Mouse (Mus musculus) forebrain, embryonic 16.5 days (tissue): ENCODE data around the gene Nacc1. TPM values are rescaled to one million over a fixed set of nuclear protein-coding genes. Genes with fewer than 3 reads are reported as not detected.
A peak's percentile ranks its signal among the peaks of the same experiment; 100 is the strongest.

ENCODE experiments used
- ATAC-seq: fragments of 200-750 bp; cut with Nextera tagmentation; 2 replicates; pipeline ENCODE4 v1.8.0; 2017; ENCODE audit warnings: mild to moderate bottlenecking, moderate library complexity
- H3K27ac ChIP-seq: fragments of 300-500 bp; sonication (generic); 2 replicates; pipeline ENCODE4 v1.5.1; 2014; ENCODE audit warnings: low read length, control low read depth
- H3K27me3 ChIP-seq: fragments of 300-500 bp; sonication (generic); replicated peaks from 2 replicates; pipeline ENCODE4 v1.6.1; 2014; ENCODE audit warnings: low read length; ENCODE audit not compliant: control insufficient read depth, insufficient read depth
- H3K36me3 ChIP-seq: fragments of 300-500 bp; sonication (generic); 2 replicates; pipeline ENCODE4 v1.6.1; 2014; ENCODE audit not compliant: control insufficient read depth, insufficient read depth
- H3K4me1 ChIP-seq: fragments of 300-500 bp; sonication (generic); replicated peaks from 2 replicates; pipeline ENCODE4 v1.6.1; 2014; ENCODE audit warnings: low read length; ENCODE audit not compliant: control insufficient read depth, insufficient read depth
- H3K4me2 ChIP-seq: fragments of 300-500 bp; sonication (generic); 2 replicates; pipeline ENCODE4 v1.6.1; 2014; ENCODE audit warnings: mild to moderate bottlenecking, low read length, control low read depth
- H3K4me3 ChIP-seq: fragments of 300-500 bp; sonication (generic); replicated peaks from 2 replicates; pipeline ENCODE4 v1.5.1; 2014; ENCODE audit warnings: mild to moderate bottlenecking, low read length, control low read depth
- H3K9ac ChIP-seq: fragments of 300-500 bp; sonication (generic); replicated peaks from 2 replicates; pipeline ENCODE4 v1.6.1; 2014; ENCODE audit warnings: low read depth, low read length, control low read depth
- H3K9me3 ChIP-seq: fragments of 300-500 bp; sonication (generic); 2 replicates; pipeline ENCODE4 v1.6.1; 2016; ENCODE audit warnings: low read length; ENCODE audit not compliant: control insufficient read depth
- WGBS: fragments of 180-500 bp; shearing (Covaris S2); extraction: QIAGEN DNeasy Blood & Tissue Kit; methylation state at CpG from one replicate; pipeline ENCODE4 v1.1.7; 2014; 5-methylcytosine and 5-hydroxymethylcytosine counted together
- polyA plus RNA-seq: library from polyadenylated mRNA; unstranded; fragments of >200 nt; fragmentation: Nextera tagmentation; extraction: Ambion mirVana; gene quantifications from 2 replicates; pipeline ENCODE4 v1.2.1, GENCODE M21; 2015

The Nacc1 gene
- polyA plus RNA-seq, 1 experiment from 2014 or later, result 15.7 TPM

DNA sequence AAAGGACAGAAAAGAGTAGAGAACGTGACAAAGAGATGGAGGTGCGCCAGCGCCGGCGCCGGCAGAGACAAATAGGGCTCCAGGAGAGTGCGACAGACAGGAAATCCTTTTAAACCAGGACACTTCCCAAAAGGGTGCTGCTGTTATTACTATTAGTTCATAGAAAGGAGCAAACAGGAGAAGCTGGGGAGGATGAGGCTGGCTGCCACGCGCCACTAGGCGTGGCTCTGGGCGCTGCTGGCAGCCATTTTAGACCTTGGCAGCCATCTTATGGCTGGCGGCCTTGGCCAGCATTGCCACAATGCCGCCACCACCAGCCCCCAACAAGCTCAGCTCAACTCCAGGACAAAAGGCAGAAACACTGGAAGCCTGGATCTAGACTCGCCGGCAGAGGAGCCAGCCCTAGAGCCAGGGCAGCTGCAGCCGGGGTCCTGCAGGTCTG lies 42.3 kb upstream of the Nacc1 start:
- peak; percentile 21; the same call in 1 of the 2 replicates for ATAC-seq
- no peaks in the 10 kb centered on the region for H3K27me3 ChIP-seq
- peak overlapping the region; percentile 40 for H3K4me2 ChIP-seq
- no peaks in the 10 kb centered on the region for H3K9me3 ChIP-seq
- peaks cover 9% of the 10 kb centered on the region for H3K36me3 ChIP-seq
- H3K27ac ChIP-seq, result peak overlapping the region; percentile 95
- peaks cover 83% of the 10 kb centered on the region for H3K4me1 ChIP-seq
- peak overlapping the region; percentile 57 for H3K9ac ChIP-seq
- WGBS, result 66% methylated on average over 16 of the region's 16 CpGs
- no peak overlapping the region for H3K4me3 ChIP-seq

GRCm38 (mm10) chr8:84728474-84728873 lies 40.8 kb upstream of the Nacc1 start:
- 31% methylated on average over 3 of the region's 3 CpGs for WGBS
- Histone ChIP-seq H3K4me2 (no peak overlapping the region), H3K27ac (peak overlapping the region; percentile 95), H3K4me1 (peaks cover 83% of the 10 kb centered on the region), H3K9me3 (no peaks in the 10 kb centered on the region), H3K4me3 (no peak overlapping the region), H3K36me3 (peaks cover 9% of the 10 kb centered on the region), H3K27me3 (no peaks in the 10 kb centered on the region), H3K9ac (peak overlapping the region; percentile 31; the same call in 1 of the 2 replicates)
- peak; percentile 75 for ATAC-seq

GRCm38 (mm10) chr8:84725941-84726259 lies 38.2 kb upstream of the Nacc1 start:
- Histone ChIP-seq H3K9ac (no peak overlapping the region), H3K27ac (peak overlapping the region; percentile 93), H3K4me2 (no peak overlapping the region), H3K9me3 (no peaks in the 10 kb centered on the region), H3K36me3 (peaks cover 11% of the 10 kb centered on the region), H3K4me3 (no peak overlapping the region), H3K4me1 (peaks cover 69% of the 10 kb centered on the region), H3K27me3 (no peaks in the 10 kb centered on the region)
- ATAC-seq, result no peak
- 6% methylated on average over 3 of the region's 3 CpGs for WGBS

- H3K36me3 ChIP-seq, result peaks cover 11% of the 10 kb centered on the region
- H3K9ac ChIP-seq, result peak overlapping the region; percentile 32
- 57% methylated on average over 10 of the region's 10 CpGs for WGBS
- no peak overlapping the region for H3K4me3 ChIP-seq
- H3K4me1 ChIP-seq, result peaks cover 64% of the 10 kb centered on the region
- H3K27me3 ChIP-seq, result no peaks in the 10 kb centered on the region
- no peak overlapping the region for H3K4me2 ChIP-seq
- no peaks in the 10 kb centered on the region for H3K9me3 ChIP-seq
- H3K27ac ChIP-seq, result peak overlapping the region; percentile 93
- no peak for ATAC-seq
Measured at GRCm38 (mm10) chr8:84725246-84725940, 37.7 kb upstream of the Nacc1 start.

GRCm38 (mm10) chr8:84724683-84725082 lies 37.0 kb upstream of the Nacc1 start:
- no peaks in the 10 kb centered on the region for H3K27me3 ChIP-seq
- no peak for ATAC-seq
- H3K4me1 ChIP-seq, result peaks cover 57% of the 10 kb centered on the region
- WGBS, result 47% methylated on average over 9 of the region's 9 CpGs
- H3K9me3 ChIP-seq, result no peaks in the 10 kb centered on the region
- H3K4me3 ChIP-seq, result no peak overlapping the region
- no peak overlapping the region for H3K9ac ChIP-seq
- H3K27ac ChIP-seq, result peak overlapping the region; percentile 93
- H3K36me3 ChIP-seq, result peaks cover 11% of the 10 kb centered on the region
- no peak overlapping the region for H3K4me2 ChIP-seq

DNA sequence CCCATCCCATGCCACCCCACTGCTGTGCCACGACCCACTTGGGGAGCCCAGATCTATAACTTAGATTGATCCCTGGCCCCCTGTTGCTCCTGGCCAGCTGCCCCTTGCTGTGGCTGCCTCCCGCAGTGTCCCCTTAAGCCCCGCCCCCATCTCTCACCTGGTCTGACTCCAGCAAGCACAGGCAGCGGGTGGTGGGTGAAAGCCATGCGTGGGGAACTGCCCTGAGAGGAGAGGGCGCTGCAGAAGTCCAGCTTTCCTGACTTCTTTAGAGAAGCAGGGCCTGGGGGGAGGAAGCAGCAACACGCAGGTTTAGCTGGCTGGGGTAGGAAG lies 35.9 kb upstream of the Nacc1 start:
- Histone ChIP-seq H3K4me1 (peaks cover 47% of the 10 kb centered on the region), H3K9ac (peak overlapping the region; percentile 14), H3K9me3 (no peaks in the 10 kb centered on the region), H3K4me2 (no peak overlapping the region), H3K27me3 (no peaks in the 10 kb centered on the region), H3K4me3 (no peak overlapping the region), H3K36me3 (peaks cover 16% of the 10 kb centered on the region), H3K27ac (peak overlapping the region; percentile 93)
- ATAC-seq, result no peak
- WGBS, result 25% methylated on average over 7 of the region's 7 CpGs

DNA sequence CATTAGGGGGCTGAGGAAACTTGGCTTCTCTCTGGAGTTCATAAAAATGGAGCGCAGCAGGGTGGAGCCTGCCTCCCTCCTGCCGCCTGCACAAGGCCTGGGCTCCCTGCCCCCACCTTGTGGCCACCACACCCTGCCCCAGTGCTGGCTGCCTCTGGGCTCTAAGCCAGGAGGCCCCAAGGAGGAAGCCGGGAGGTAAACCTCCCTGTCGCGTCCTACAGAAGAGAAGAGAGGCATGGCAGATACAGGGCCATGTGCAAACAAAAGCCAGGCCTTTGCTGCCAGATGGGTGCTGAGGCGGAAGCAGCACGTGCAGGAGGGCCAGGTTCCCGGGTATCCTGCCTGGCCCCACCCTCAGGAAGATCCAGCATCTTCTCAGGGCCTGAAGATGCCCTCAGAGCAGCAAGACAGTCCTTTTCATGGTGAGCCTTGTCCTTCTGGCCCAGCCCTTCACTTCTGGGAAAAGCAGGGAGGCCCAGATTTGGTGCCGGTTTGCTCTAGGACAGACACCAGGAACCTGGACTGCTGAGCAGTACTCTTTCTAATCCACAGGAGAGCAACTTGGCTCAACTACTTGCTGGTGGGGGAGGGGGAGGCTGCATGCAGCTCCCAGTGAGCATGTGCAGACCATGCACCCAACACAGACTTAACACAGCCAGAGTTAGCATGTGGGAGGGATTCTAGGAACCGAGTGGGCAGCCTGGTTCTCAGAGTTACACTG lies 35.3 kb upstream of the Nacc1 start, which contains the start of gene G430095P16Rik:
TSS of gene G430095P16Rik (plus strand) at position 158 of the 721 bp plus-strand sequence.
- H3K36me3 ChIP-seq, result peaks cover 16% of the 10 kb centered on the region
- no peaks in the 10 kb centered on the region for H3K9me3 ChIP-seq
- H3K4me1 ChIP-seq, result peaks cover 42% of the 10 kb centered on the region
- H3K4me3 ChIP-seq, result no peak within 1 kb of the TSS
- peak within 1 kb of the TSS; percentile 40 for H3K9ac ChIP-seq
- no peaks in the 10 kb centered on the region for H3K27me3 ChIP-seq
- peak within 1 kb of the TSS; percentile 93 for H3K27ac ChIP-seq
- H3K4me2 ChIP-seq, result 0 out of 2 replicates have a peak within 1 kb of the TSS, but pooled peaks have one; percentile 5
- peak; percentile 67 for ATAC-seq
- WGBS, result 9% methylated on average over 9 of the region's 10 CpGs

GRCm38 (mm10) chr8:84722530-84722849 lies 34.8 kb upstream of the Nacc1 start:
- H3K4me2 ChIP-seq, result no peak overlapping the region
- H3K4me1 ChIP-seq, result peaks cover 38% of the 10 kb centered on the region
- H3K36me3 ChIP-seq, result peaks cover 16% of the 10 kb centered on the region
- H3K27ac ChIP-seq, result peak overlapping the region; percentile 93
- H3K4me3 ChIP-seq, result no peak overlapping the region
- peak overlapping the region; percentile 40; the same call in 1 of the 2 replicates for H3K9ac ChIP-seq
- no peaks in the 10 kb centered on the region for H3K9me3 ChIP-seq
- WGBS, result 41% methylated on average over 6 of the region's 6 CpGs
- ATAC-seq, result no peak
- no peaks in the 10 kb centered on the region for H3K27me3 ChIP-seq

DNA sequence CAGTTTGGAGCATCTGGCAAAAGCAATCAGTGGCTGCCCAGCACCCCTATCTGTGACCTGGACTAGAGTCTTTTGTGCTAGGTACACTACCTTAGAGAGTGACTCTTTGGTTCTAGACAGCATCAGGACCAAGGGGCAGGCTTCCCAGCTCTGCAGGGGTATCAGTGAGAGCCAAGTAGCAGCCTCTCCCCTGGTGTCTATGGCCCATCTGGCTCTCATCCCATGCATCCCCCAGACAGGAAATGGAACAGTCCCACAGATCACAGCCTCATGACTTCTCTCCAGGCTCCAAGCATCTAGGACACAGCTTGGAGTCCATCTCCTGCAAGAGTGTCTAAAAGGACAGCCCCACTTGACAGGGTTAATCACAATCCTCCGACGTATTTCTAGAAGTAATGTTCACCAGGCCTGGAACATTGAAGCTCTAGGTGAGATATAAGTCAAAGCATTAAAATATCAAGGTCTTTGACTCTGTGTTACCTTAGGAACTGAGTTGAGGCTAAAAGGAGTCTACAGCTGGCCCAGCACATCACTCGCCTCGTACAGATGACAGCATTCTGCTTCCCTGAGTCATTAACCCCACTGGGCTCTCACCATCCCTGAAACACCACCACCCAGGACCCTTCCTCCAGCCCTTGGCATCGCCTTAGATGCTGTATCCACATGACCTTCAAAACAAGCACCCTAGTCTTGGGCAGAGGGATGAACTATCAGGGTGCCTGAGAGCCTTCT lies 31.5 kb upstream of the Nacc1 start:
- H3K4me2 ChIP-seq, result no peak overlapping the region
- H3K4me1 ChIP-seq, result peaks cover 46% of the 10 kb centered on the region
- H3K9me3 ChIP-seq, result no peaks in the 10 kb centered on the region
- H3K36me3 ChIP-seq, result peaks cover 7% of the 10 kb centered on the region
- no peak overlapping the region for H3K9ac ChIP-seq
- H3K27me3 ChIP-seq, result no peaks in the 10 kb centered on the region
- 86% methylated on average over 5 of the region's 5 CpGs for WGBS
- H3K4me3 ChIP-seq, result no peak overlapping the region
- peak overlapping the region; percentile 44; the same call in 1 of the 2 replicates for H3K27ac ChIP-seq
- no peak for ATAC-seq
